Mouse (Mus musculus): ENCODE measurements at regions not wholly inside any gene's neighbourhood (a gene's known extent, or its start where the extent isn't known, plus 50 kb on each side); places are given as distances from the start of the nearest gene placed in this dataset.
"Not testable (repeated sequence)": the region's sequence is repeated elsewhere in the genome, so short reads cannot be mapped to it uniquely, and the experiment has no call there.

DNA sequence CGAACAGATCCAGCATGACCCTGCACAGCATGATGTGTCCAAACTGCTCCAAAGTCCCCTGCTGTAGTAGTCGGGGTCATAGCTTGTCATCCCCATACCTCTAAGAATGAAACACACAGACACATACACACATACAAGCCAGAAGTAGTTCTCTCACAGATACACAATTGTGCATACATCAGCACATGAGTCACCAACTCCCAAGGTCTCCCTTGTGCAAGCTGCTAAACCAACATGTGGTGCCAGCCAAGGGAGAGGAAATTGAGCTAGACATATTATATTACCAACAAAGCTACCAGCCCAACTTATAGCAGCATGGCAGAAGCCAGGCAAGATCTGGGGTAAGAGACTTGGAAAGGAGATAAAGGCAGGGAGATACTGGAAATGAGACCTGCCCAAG, 353.5 kb upstream of the Rgma start:
- DNase-seq (ENCODE audit: low read depth, low spot score) = no peak

DNA sequence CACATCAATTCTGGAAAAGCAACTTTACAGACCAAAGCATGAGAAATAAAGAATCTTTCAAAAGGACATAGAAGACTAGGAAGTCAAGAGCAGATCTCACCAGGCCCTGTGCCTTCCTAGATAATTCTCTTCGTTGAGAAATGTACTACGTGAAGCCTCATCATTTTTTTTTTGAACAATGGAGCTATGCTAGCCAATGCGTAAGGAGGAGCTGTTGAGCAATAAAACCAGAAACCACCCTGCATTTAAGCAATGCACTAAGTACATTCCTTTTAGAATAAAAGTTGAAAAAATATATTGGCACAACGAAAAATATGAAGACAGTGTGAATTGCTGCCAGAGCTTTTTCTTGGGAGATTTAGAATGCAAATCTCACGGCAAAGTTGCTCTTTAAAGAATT, 349.7 kb upstream of the Rgma start:
- no peak for DNase-seq (ENCODE audit: low read depth, low spot score)

DNA sequence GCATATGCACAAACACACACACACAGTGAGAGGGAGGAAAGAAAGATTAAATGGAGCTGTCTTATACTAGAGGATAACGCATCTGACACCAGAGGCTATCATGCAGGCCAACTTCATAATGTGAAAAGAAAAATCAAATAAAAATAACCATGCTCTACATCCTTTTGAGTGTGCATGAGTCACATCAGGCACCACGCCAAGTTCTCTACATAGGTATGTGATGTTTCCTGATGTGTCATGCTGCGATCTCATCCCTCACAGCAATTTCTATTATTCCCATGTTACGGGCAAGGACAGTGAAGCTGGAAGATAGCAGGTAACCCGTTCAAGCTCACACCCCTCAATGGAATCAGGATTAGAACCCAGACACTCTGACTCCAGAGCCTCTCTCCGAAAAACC, 346.4 kb upstream of the Rgma start:
- DNase-seq (ENCODE audit: low read depth, low spot score) = no peak

DNA sequence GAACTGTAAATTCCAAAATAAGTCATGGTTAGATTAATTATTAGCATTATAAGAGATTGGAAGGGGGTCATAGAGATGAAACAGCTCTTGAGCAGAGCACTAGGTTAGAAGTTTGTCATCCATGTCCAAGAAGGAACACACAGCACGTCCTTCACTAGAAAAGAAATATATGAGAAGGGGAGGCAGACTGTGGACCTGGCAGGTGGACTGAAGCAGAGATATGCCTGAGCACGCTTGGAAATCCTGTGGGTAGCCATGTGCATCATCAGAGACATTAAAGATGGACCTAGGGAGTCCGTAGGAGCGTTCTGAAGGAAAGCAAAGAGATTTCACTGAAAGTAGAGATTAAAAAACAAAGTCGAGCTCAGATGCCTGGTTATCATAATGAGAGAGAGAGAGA, 343.9 kb upstream of the Rgma start:
- no peak for DNase-seq (ENCODE audit: low read depth, low spot score)

DNA sequence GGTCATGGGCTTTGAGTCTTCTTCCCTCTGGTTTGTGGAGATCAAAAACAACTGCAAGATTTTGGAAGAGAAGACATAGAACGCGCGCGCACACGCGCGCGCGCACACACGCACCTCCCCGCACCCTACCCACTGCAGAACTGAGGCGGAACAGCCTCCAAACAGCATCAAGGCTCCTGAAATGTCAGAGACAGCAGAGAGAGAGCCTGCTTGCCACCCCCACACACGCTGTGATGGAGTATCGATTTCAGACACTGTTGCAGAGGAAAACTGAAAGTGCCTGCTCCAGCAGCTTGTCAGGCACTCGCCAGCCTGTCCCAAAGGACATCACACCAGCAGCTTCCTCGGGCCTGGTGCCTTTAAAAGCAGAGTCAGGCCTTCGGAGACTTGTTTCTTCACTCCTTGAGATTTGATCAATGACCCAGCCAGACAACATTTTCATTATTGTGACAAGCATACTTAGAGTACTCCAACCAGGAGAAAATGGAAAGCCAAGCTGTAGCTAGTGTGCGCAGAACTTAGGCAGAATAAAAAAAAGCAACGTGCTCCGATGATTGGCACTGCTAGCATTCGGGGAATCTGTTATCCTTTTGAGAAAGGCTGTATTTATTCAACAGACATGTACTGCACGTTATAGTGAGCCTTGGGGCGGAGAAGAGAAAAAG, 342.9 kb upstream of the Rgma start:
- DNase-seq (ENCODE audit: low read depth, low spot score) = peak; percentile 45

DNA sequence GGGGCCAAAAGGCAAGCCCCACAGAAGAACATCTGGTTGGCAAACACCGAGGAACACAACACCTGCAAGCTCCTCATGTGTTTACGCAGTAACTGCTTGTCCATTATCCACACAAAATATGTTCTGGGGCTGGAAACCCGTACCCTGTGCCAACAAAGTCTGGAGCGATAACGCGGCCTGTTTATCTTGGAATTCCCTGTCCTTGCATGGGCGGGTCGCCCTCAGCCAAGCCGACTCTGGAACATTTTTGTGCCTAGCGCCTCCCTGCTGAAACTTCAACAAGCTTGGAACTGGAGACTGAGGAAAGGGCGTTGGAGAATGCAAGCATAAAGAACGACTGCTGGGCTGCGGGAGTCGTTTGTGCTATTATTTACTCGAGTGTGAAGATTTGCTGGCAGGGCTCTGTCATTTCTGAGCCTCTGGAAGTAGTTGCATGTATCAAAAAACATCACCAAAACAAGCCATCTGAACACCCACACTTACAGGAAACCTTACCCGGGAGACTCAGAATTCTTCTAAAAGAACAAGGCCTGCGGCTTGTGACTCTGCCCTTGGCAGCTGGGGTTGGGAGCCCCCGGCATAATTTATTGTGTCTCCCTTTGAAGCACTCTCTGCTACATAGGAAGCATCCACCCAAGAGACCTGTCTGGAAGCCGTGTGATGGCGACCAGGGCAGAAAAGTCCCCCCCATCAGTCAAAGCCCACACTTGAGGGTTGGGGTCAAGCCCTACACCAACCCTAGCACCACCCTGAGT, 338.3 kb upstream of the Rgma start:
- peak; percentile 40 for DNase-seq (ENCODE audit: low read depth, low spot score)

DNA sequence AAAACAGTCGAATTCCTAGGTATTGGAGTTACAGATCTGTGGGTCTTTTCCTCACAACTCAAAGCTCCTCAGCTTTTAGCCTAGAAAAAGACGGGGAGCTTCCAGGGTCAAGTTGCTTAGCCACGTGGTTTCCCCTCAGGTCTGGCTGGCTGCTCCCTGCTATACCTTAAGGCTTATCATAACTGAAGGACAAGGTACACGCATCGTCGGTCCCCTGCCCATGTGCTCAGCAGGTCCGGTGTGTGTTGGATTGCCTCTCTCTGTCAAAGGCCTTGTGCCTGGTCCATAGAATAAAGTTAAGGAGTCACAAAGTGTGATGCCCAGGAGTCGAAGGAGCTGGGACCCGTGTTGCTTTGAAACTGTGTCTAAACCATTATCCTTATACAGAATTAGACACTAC, 337.7 kb upstream of the Rgma start:
- no peak for DNase-seq (ENCODE audit: low read depth, low spot score)

DNA sequence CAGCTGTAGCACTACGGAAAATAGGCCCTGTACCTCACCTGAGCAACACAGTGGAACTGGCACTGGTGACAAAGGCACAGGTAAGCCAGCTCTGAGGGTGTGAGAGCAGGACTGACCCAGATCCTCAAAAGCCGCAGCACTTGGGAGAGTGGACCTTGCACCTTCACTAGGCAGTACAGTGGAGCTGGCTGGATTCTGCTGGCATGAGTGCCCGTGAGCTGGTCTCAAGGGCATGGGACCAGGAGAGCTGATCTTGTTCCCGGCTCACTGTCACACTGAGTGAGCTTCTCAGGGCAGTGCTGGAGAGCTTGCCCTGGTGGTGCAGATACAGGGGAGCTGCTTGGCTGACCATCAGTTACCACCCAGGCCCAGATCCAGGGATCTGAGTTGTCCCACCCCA, 335.4 kb upstream of the Rgma start:
- DNase-seq (ENCODE audit: low read depth, low spot score) = no peak

DNA sequence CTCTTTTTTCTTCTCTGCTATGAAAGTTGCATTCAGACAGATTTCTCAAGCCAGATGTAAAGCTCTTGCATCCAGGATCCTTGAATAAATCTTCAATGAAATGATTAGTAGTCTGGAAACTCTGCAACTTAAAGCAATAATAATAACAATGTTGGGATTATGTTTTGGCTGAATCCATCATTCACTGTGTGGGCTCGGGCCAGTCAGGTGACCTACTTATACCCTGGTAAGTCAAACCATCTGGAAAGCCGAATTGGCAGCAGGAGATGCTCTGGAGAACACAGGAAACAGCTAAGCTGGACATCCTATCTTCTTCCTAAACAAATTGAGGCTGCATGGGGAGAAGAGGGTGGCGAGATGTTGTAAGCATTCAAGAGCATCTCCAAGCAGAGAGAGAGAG, 331.0 kb upstream of the Rgma start:
- DNase-seq (ENCODE audit: low read depth, low spot score) = no peak

DNA sequence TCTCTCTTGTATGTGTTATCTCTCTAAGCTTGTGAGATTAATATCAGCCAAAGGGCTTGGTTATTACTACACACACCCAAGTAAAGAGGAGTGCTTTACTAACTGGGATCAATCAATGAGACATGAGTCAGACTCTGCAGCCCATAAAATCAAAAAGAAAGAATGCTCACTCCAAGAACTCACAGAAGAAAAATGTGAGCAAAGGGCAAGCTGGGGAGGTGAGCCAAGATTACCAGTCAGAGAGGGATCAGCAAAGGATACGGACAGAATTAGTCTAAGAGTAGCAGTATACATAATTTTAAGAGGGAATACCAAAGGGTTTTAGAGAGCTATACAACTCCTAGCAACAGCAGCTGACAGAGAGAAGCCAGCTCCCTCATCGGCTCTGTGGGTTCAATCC, 319.4 kb upstream of the Rgma start:
- no peak for DNase-seq (ENCODE audit: low read depth, low spot score)

DNA sequence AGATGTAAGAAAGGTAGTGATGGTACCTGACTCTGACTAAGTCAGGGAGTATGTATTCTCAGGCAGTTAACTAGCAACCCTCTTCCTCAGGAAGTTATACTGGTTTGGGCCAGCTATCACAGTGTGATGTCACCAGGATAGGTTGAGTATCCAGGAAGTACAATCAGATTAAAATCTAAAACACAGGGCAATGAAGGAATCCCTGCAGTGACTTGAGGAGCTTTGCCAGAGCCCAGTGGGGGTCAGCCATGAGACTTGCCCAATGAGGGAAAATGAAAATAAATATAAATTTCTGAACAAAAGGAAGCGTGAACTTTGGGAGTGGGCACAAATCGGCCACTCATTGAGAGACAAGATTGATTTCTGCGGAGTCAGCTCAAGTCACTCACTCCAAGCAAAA, 311.8 kb upstream of the Rgma start:
- no peak for DNase-seq (ENCODE audit: low read depth, low spot score)

DNA sequence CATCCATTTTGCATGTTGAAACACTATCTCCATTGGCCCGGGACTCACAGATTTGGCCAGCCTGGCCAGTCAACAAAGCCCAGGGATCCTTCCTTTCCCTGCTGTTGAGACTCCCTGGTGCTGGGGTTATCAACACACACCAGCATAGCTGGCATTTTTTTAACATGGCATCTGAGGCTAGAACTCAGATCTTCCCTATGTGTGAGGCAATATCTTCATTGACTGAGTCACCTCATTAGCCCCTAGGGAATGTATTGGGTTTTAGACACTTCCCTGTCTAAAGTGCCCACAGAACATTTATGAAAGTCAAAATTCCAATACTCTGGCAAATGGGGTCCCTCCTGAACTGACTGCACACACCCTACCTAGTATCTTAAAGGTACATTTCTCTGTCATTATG, 306.8 kb upstream of the Rgma start:
- DNase-seq (ENCODE audit: low read depth, low spot score) = no peak

DNA sequence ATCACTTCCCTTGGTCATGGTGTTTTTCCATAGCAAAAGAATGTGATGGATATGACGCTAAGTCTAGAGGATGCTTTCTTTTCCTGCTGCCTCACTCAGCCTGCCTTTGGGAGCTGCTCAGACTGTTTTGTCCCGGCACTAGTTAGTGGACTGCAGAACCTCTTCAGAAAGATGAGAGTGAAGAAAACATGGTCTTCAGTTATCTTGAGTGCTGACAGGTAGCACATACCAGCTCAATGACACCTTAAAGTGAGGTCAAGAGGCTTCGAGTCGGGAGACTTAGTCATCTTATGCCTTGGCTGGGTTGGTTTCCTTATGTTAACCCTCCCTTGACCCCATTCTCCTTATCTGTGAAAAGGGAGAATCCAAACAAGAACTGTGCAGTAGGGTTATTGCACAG, 306.0 kb upstream of the Rgma start:
- no peak for DNase-seq (ENCODE audit: low read depth, low spot score)

DNA sequence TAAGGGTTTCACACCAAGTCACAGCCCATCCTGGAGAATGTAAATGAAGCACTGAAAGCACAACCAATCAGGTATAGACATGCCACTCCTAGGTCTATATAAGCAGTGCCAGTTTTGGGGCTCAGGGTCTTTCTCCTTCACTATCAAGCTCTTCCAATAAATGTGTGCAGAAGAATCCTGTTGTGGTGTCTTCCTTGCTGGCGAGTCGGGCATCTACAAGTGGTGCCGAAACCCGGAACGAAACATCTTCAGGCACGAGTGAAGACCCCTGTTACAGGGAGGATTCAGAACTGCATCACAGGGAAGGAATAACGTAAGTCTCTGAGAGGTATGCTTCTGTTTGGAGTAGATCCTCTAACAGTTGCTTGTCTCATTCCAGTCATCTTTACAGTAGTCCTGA, 299.9 kb upstream of the Rgma start:
- not testable (repeated sequence) for DNase-seq (ENCODE audit: low read depth, low spot score)

DNA sequence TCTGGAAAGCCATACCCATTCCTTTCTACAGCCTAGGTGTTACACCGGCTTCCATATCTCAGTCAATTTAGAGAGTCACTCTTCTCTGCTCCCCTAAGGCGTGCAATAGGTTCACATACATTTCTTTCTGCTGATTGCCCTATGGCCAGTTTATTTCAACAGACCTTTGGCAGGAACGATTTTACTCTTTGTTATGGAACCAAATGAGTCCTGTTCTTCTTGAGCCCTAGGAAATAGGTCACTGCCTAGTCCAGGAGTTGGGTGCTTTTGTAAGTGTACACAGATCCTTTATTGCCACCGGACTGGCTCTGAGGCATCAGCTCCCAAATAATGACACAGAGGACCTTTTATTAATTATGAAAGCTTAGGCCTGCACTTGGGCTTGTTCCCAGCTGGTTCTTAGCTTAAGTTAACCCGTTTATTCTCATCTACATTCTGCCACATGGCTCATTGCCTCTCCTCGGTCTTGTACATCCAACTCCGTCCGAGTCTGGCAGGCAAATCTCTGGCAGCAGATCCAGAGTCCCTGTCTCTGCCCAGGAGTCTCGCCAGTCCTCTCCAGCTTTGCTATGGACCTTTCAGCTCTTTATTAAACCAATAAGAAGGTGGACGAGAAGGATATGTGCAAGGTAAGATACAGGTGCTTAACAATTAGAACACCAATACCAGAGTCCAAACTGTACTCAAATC, 287.7 kb upstream of the Rgma start:
- DNase-seq (ENCODE audit: low read depth, low spot score) = no peak

DNA sequence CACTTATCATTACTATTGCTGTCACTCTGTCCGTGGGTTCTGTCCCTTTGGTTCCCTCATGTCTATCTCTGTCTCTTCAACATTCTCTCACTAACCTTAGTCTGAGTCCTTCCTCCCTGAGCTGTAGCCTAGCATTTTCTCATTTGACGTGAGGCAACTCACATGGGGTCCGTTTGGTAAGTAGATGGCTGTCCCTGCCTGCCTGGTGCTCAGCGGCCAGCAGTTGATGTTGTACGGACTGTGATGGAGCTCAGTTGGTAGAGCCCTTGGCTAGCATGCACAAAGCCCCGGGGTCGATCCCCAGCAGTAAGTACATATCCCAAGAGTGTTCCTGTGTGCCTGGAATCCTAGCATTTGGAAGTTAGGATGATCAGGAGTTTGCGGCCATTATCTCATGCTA, 287.0 kb upstream of the Rgma start:
- DNase-seq (ENCODE audit: low read depth, low spot score) = no peak

DNA sequence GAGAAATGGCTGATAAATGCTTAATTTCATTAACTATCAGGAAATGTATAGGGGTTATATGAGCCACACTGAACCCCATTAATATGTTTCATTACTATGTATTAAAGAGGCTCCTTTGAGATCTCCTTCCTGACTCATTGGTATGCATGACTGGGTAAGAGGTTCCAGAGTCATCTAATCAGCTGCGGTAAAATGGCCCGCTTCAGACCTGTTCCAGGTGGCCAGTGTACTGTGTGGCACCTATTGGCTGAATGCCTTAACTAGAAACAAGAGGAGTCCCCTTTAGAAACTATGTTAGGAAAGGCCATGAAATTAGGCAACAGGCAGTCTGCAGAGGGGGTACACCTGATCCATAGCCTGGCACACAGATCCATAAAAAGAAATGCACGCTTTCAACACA, 283.6 kb upstream of the Rgma start:
- DNase-seq (ENCODE audit: low read depth, low spot score) = no peak

DNA sequence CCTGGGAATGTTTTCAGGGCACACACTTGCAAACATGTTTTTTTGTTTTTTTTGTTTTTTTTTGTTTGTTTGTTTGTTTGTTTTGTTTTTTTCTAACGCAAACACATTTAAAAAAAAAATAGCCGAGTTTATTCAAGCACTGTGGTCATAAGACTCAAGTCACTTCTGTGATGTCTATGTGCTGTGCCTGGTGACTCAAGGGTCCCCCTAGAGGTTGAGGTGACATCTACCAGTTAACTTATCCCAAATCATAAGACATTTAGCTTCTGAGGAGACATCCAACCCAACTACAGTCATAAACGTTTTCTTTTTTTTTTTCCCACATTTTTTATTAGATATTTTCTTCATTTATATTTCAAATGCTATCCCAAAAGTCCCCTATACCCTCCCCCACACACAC, 281.2 kb upstream of the Rgma start:
- DNase-seq (ENCODE audit: low read depth, low spot score) = no peak

DNA sequence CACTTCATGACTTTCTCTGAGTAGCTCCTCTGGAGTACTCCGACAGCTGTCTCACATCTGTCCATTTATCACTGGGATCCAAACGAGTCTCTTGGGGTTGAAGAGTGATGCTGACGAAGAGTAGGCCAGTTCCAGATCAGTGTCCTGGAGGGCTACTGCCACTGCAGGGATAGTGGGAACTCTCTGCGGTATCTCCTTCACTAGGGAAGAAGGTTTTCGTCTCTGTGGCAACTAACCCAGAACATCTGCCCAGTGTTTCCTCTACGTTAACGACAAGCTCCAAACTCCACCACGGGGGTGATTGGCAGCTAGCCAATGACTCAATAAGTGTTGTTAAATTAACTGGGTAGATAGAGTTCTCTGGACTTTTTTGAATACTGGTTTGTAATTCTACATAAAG, 256.4 kb upstream of the Rgma start:
- no peak for DNase-seq (ENCODE audit: low read depth, low spot score)

DNA sequence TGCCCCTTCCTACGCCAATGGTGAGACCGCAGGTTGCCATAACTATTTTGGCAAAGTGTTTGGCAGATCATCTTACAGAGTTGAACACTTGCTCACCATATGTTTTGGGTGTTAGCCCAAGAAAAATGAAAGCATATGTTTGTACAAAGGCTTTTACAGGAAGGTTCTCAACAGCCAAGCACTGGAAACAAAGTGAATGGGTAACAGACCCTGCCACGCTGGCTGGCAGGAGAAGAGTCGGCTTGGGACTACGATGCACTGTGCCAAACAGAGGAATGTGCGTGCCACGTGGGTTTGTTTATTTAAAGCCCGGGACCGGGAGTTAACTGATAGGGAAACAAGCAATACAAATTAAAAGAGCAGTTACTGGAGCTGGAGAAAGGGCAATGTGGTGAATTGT, 255.0 kb upstream of the Rgma start:
- DNase-seq (ENCODE audit: low read depth, low spot score) = peak; percentile 24

DNA sequence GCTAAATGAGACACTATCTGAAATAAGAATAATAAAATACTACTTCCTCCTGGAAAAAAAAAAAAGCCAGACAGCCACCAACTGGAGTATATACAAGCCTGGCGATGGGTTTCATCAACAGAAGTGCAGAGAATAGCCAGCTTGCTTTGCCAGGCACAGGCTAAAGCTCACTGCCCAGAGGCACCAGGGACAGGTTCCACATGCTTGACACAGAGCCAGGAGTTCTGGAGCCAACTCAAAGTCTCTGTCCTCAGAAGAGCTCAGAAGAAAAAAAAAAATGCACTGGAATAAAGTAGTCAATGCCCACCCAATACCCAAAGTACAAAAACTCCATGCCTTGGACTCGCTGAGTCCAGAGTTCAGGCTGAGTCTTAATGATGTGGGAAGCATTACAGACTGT, 250.3 kb upstream of the Rgma start:
- no peak for DNase-seq (ENCODE audit: low read depth, low spot score)

DNA sequence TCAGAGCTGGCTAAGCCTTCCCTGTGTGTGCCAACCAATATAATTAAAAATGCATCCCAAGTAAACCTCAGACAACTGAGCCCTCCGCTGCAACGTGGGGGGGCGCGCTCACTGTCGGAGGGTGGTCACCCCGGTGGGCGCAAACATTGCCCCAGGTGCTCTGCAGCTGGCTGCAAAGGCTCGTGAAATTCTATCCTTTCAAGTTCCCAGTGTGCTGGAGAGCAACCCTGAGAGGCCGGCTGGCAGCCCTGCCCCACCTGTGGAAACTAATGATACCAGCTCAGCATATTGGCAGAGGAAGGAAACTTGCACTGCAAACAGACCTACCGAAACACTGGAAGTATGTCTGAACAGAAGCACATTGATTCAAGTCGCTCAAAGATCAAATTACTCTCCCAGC, 249.4 kb upstream of the Rgma start:
- DNase-seq (ENCODE audit: low read depth, low spot score) = no peak

DNA sequence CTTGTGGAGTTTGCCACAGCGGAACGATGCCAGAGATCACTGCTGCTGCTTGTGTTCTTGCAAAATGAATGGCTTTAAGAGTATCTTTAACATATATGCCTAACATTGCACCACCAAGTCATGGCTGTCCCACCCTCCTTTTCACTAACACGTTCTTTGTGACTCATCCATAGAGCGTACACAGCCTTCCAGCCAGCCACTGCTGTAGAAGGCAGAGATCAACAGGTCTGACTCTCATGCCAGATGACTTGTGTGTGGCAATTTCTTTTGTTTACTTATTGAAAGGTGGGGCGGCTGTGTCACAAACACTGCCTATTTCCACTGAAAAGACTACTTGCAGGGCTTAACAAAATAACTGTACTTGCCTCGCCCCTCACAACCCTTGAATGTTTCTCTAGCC, 239.5 kb upstream of the Rgma start:
- DNase-seq (ENCODE audit: low read depth, low spot score) = no peak
